Mouse (Mus musculus): ENCODE data around the gene Olfr834. TPM values are rescaled to one million over a fixed set of nuclear protein-coding genes. Genes with fewer than 3 reads are reported as not detected.

Olfr834 gene
- polyA plus RNA-seq (2012; ENCODE audit: insufficient read depth, insufficient read length, missing spikeins): not detected in 2 replicates

DNA sequence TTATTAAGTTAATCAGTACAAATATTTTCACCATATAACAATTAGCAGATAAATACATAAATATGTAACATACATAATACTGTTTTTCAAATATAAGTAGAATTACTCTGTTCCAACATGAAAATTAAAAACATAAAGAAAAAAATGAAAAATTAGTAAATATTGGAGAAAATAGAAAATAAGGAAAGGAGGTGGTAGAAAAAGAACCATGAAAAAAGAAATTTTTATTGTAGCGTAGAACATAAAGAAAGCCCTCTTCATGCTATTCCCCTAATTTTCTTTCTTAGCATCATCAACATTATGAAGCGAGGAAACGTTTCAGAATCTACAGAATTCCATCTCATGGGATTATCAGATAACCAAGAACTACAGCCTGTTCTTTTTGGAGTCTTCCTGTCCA is at the start of gene Olfr834:
Gene Olfr834 (plus strand): TSS at position 301 of the 400 bp plus-strand sequence.
- Histone ChIP-seq H3K4me3 (ENCODE audit: insufficient read depth, low read depth, low read length) (no peak within 1 kb of the TSS), H3K27ac (replicated peaks; ENCODE audit: low read depth, low read length) (no peak within 1 kb of the TSS), H3K4me1 (ENCODE audit: control insufficient read depth, insufficient read depth, insufficient read length, low read length) (no peaks in the 10 kb centered on the region)

GRCm38 (mm10) chr9:18962021-18962420 is 25.8 kb upstream of the Olfr834 start:
- Histone ChIP-seq H3K4me3 (ENCODE audit: insufficient read depth, low read depth, low read length) (no peak overlapping the region), H3K27ac (replicated peaks; ENCODE audit: low read depth, low read length) (no peak overlapping the region), H3K4me1 (ENCODE audit: control insufficient read depth, insufficient read depth, insufficient read length, low read length) (no peaks in the 10 kb centered on the region)

- Histone ChIP-seq H3K4me1 (ENCODE audit: control insufficient read depth, insufficient read depth, insufficient read length, low read length) (no peaks in the 10 kb centered on the region), H3K4me3 (ENCODE audit: insufficient read depth, low read depth, low read length) (no peak within 1 kb of the TSS), H3K27ac (replicated peaks; ENCODE audit: low read depth, low read length) (no peak within 1 kb of the TSS)
Observed at GRCm38 (mm10) chr9:19032435-19032834, 44.6 kb downstream of the Olfr834 start, which contains the start of gene Olfr835. TSS of gene Olfr835 (plus strand) at chr9:19032735.

Other genes with a start within 250 kb of the Olfr834 start
- gene Olfr24, start 224.0 kb upstream of the Olfr834 start, polyA plus RNA-seq (2012; ENCODE audit: insufficient read depth, insufficient read length, missing spikeins): not detected in 2 replicates
- not detected in 2 replicates for gene Olfr828, start 168.5 kb upstream of the Olfr834 start, polyA plus RNA-seq (2012; ENCODE audit: insufficient read depth, insufficient read length, missing spikeins)
- gene Olfr829, start 133.1 kb upstream of the Olfr834 start, polyA plus RNA-seq (2012; ENCODE audit: insufficient read depth, insufficient read length, missing spikeins): not detected in 2 replicates
- gene Olfr830, start 113.3 kb upstream of the Olfr834 start, polyA plus RNA-seq (2012; ENCODE audit: insufficient read depth, insufficient read length, missing spikeins): not detected in 2 replicates
- gene Olfr832, start 50.9 kb upstream of the Olfr834 start, polyA plus RNA-seq (2012; ENCODE audit: insufficient read depth, insufficient read length, missing spikeins): not detected in 2 replicates
- not detected in 2 replicates for gene Olfr835, start 44.7 kb downstream of the Olfr834 start, polyA plus RNA-seq (2012; ENCODE audit: insufficient read depth, insufficient read length, missing spikeins)
- gene Olfr836, start 132.4 kb downstream of the Olfr834 start, polyA plus RNA-seq (2012; ENCODE audit: insufficient read depth, insufficient read length, missing spikeins): not detected in 2 replicates
- gene Olfr837, start 148.3 kb downstream of the Olfr834 start, polyA plus RNA-seq (2012; ENCODE audit: insufficient read depth, insufficient read length, missing spikeins): not detected in 2 replicates
- gene Olfr839-ps1, start 189.3 kb downstream of the Olfr834 start, polyA plus RNA-seq (2012; ENCODE audit: insufficient read depth, insufficient read length, missing spikeins): not detected in 2 replicates